Mouse (Mus musculus) embryonic facial prominence, embryonic 15.5 days (tissue): ENCODE measurements around the gene Gpr84. TPM values are rescaled to one million over a fixed set of nuclear protein-coding genes. Genes with fewer than 3 reads are reported as not detected.
A peak's percentile ranks its signal among the peaks of the same experiment; 100 is the strongest.

Experiments used
- ATAC-seq: fragments of 200-750 bp; cut with Nextera tagmentation; 2 replicates; pipeline ENCODE4 v1.8.0; 2017; ENCODE audit warnings: low read depth, moderate TSS enrichment; ENCODE audit not compliant: insufficient number of reproducible peaks, low FRiP score, low TSS enrichment
- H3K27ac ChIP-seq: fragments of 300-500 bp; sonication (generic); replicated peaks from 2 replicates; pipeline ENCODE4 v1.5.1; 2015; ENCODE audit warnings: mild to moderate bottlenecking, inconsistent platforms
- H3K27me3 ChIP-seq: fragments of 300-500 bp; sonication (generic); 2 replicates; pipeline ENCODE4 v1.6.1; 2015; ENCODE audit warnings: inconsistent platforms
- H3K36me3 ChIP-seq: fragments of 300-500 bp; sonication (generic); 2 replicates; pipeline ENCODE4 v1.6.1; 2015; ENCODE audit warnings: mild to moderate bottlenecking, inconsistent platforms
- H3K4me1 ChIP-seq: fragments of 300-500 bp; sonication (generic); 2 replicates; pipeline ENCODE4 v1.6.1; 2015; ENCODE audit warnings: inconsistent platforms
- H3K4me2 ChIP-seq: fragments of 300-500 bp; sonication (generic); replicated peaks from 2 replicates; pipeline ENCODE4 v1.6.1; 2015; ENCODE audit warnings: mild to moderate bottlenecking, inconsistent platforms
- H3K4me3 ChIP-seq: fragments of 300-500 bp; sonication (generic); replicated peaks from 2 replicates; pipeline ENCODE4 v1.5.1; 2015; ENCODE audit warnings: mild to moderate bottlenecking, inconsistent platforms
- H3K9ac ChIP-seq: fragments of 300-500 bp; sonication (generic); 2 replicates; pipeline ENCODE4 v1.6.1; 2015; ENCODE audit warnings: inconsistent platforms
- H3K9me3 ChIP-seq: fragments of 300-500 bp; sonication (generic); replicated peaks from 2 replicates; pipeline ENCODE4 v1.6.1; 2016; ENCODE audit warnings: inconsistent platforms
- WGBS: fragments of 180-500 bp; shearing (Covaris S2); methylation state at CpG from one replicate; pipeline ENCODE4 v1.1.7; 2015; 5-methylcytosine and 5-hydroxymethylcytosine counted together
- polyA plus RNA-seq: library from polyadenylated mRNA; unstranded; fragments of >200 nt; fragmentation: Nextera tagmentation; extraction: Ambion mirVana; gene quantifications from 2 replicates; pipeline ENCODE4 v1.2.1, GENCODE M21; 2015

Gene Gpr84
- polyA plus RNA-seq, 1 experiment from 2014 or later, result 0.73 TPM

DNA sequence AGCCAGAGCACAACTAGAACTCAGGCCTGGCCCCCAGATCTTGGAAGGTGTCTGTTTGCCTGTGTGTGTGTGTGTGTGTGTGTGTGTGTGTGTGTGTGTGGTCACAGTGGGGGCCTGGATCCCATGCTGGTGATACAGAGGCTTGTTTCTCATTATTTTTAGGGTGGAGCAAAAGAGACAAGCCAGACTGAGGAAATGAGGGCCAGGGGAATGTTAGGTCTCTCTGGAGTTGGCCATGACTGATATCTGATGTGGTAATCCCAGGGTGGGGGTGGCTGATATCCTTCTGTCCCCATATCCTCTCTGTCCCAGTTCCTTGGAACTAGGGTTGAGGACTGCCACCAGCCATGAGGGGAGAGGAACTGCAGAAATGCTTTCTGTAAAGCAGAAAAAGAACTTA, 6.7 kb upstream of the Gpr84 start:
- Histone ChIP-seq H3K4me2 (no peak overlapping the region), H3K4me1 (peaks cover 58% of the 10 kb centered on the region), H3K9ac (no peak overlapping the region), H3K27ac (no peak overlapping the region), H3K36me3 (peaks cover 16% of the 10 kb centered on the region), H3K27me3 (no peaks in the 10 kb centered on the region), H3K4me3 (no peak overlapping the region), H3K9me3 (no peaks in the 10 kb centered on the region)
- no peak for ATAC-seq

DNA sequence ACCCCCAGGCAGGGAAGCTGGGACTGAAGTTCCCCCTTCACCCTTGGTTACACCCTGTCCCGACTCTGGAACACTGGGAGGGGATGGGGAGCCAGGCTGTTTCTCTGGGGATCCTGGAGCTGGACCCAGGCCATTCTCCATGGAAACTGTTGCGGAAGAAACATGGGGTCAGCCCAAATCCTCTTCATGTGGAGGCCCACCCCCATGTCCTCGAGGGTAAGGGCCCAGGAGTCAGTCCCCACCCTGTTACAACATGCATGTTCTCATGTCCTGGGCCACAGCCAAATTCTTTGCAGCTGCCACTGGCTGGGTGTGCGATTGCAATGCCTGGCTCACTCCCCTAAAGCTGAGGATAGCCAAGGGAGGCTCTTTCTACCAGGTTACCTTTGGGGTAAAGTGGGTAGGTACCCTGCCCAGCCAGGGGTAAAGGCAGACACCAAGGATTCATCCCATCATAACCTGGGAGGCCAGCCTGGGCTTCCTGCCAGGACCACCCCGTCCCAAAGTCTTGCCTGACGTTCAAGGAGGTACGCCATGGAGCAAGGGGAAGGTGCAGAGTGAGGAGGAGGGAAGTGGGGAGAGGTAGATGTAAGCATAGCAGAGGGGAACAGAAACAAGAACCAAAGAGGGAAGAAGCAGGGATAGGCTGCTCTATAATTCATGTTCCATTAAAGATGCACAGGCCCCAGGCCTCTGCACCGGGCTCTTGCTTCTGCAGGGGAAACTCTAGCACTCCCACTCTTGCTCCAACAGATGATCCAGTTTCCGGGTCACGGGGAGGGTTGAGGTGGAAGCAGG, 5.8 kb upstream of the Gpr84 start:
- WGBS, result 51% methylated on average over 10 of the region's 10 CpGs
- ATAC-seq, result no peak; the same call in 1 of the 2 replicates
- H3K9ac ChIP-seq, result no peak overlapping the region

DNA sequence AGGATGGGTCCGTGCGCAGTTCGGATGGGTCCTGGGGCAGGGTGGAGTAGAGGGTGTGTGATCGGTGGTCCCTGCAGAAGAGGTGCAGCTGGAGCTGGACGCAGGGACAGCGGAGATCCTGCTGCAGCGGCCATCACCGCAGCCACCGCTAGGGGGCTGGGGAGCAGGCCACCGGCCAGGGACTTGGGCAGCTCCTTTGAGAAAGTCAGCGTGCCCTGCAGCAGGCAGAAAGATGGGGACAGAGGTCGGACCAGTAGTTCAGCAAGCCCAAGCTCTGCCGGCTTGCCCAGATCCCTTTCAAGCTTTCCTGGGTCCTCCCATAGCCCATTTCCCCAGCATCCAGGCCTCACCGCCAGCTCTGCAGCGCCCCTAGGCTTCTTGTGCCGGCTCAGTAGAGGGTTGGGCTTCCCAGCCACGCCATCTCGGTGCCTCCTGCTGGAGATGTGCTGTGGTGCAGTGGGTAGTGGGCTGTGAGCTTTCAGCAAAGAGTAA, 4.6 kb upstream of the Gpr84 start:
- Histone ChIP-seq H3K36me3 (peaks cover 16% of the 10 kb centered on the region), H3K9me3 (no peaks in the 10 kb centered on the region), H3K27me3 (no peaks in the 10 kb centered on the region), H3K27ac (no peak overlapping the region), H3K4me1 (peaks cover 44% of the 10 kb centered on the region), H3K4me3 (peak overlapping the region; percentile 28), H3K4me2 (peak overlapping the region; percentile 51), H3K9ac (peak overlapping the region; percentile 12; the same call in 1 of the 2 replicates)
- 7% methylated on average over 18 of the region's 18 CpGs for WGBS
- ATAC-seq, result peak; percentile 58; the same call in 1 of the 2 replicates

More for the DNA sequence above, 5.8 kb upstream of the Gpr84 start:
- Histone ChIP-seq H3K4me2 (no peak overlapping the region), H3K4me3 (no peak overlapping the region), H3K27ac (peak overlapping the region; percentile 55; the same call in 1 of the 2 replicates), H3K27me3 (no peaks in the 10 kb centered on the region), H3K4me1 (peaks cover 50% of the 10 kb centered on the region), H3K9me3 (no peaks in the 10 kb centered on the region), H3K36me3 (peaks cover 16% of the 10 kb centered on the region)

- Histone ChIP-seq H3K27me3 (0 out of 2 replicates have a peak, but pooled peaks cover under 1% of the 10 kb centered on the region), H3K9me3 (no peaks in the 10 kb centered on the region), H3K9ac (no peak overlapping the region), H3K36me3 (peaks cover 14% of the 10 kb centered on the region), H3K4me1 (peaks cover 44% of the 10 kb centered on the region), H3K4me3 (peak overlapping the region; percentile 28), H3K4me2 (peak overlapping the region; percentile 51), H3K27ac (no peak overlapping the region)
- no peak for ATAC-seq
- WGBS, result 50% methylated on average over 22 of the region's 22 CpGs
Measured at GRCm38 (mm10) chr15:103314181-103314580, 3.8 kb upstream of the Gpr84 start.

- H3K9ac ChIP-seq, result no peak overlapping the region
- no peak overlapping the region for H3K27ac ChIP-seq
- 0 out of 2 replicates have a peak, but pooled peaks cover 6% of the 10 kb centered on the region for H3K27me3 ChIP-seq
- H3K9me3 ChIP-seq, result no peaks in the 10 kb centered on the region
- ATAC-seq, result no peak
- peaks cover 40% of the 10 kb centered on the region for H3K4me1 ChIP-seq
- peak overlapping the region; percentile 28; the same call in 1 of the 2 replicates for H3K4me3 ChIP-seq
- H3K4me2 ChIP-seq, result peak overlapping the region; percentile 51
- H3K36me3 ChIP-seq, result peaks cover 8% of the 10 kb centered on the region; the same call in 1 of the 2 replicates
- WGBS, result 19% methylated on average over 18 of the region's 18 CpGs
Measured at GRCm38 (mm10) chr15:103313495-103314095, 3.2 kb upstream of the Gpr84 start.

DNA sequence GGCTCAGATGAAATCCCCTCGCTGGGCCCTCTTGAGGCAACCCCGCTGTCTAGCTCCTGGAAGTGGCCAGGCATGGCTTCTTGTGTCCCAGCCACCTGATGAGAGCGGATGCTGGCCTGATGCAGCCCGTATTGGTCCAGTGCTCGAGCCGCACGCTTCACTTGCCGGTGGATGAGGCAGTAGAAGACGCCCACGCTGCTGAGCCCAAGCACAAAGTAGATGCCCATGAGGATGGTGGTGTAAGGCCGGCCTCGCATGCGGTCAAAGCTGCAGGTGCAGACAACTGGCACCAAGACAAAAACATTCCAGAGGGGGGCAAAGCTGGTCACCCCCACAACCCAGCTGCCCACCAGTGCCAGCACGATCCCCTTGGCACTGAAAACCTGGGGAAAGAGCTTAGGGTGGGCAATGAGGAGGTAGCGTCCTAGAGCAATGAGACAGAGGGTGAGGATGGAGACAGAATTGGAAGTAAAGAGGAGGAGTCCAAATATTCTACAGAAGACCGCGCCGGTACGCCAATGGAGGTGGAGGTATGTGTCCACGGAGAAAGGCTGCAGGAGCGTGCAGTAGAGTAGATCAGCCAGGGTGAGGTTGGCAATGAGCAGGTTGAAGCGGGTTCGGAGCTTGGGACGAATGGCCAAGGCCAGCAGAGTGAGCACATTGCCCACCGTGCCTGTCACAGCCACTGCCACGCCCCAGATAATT, 1.4 kb downstream of the Gpr84 start:
- no peaks in the 10 kb centered on the region for H3K9me3 ChIP-seq
- no peak overlapping the region for H3K4me3 ChIP-seq
- 0 out of 2 replicates have a peak, but pooled peaks cover 6% of the 10 kb centered on the region for H3K27me3 ChIP-seq
- H3K27ac ChIP-seq, result no peak overlapping the region
- peak overlapping the region; percentile 4; the same call in 1 of the 2 replicates for H3K4me2 ChIP-seq
- ATAC-seq, result no peak
- peaks cover 35% of the 10 kb centered on the region for H3K4me1 ChIP-seq
- H3K36me3 ChIP-seq, result no peaks in the 10 kb centered on the region
- WGBS, result 60% methylated on average over 26 of the region's 26 CpGs
- no peak overlapping the region; the same call in 1 of the 2 replicates for H3K9ac ChIP-seq

GRCm38 (mm10) chr15:103308056-103308875, 2.1 kb downstream of the Gpr84 start:
- Histone ChIP-seq H3K9ac (no peak overlapping the region; the same call in 1 of the 2 replicates), H3K4me2 (peak overlapping the region; percentile 4; the same call in 1 of the 2 replicates), H3K4me1 (peaks cover 35% of the 10 kb centered on the region), H3K4me3 (no peak overlapping the region), H3K27me3 (0 out of 2 replicates have a peak, but pooled peaks cover 6% of the 10 kb centered on the region), H3K27ac (no peak overlapping the region), H3K9me3 (no peaks in the 10 kb centered on the region), H3K36me3 (no peaks in the 10 kb centered on the region)
- 44% methylated on average over 28 of the region's 28 CpGs for WGBS
- ATAC-seq, result no peak

GRCm38 (mm10) chr15:103307125-103307524, 3.3 kb downstream of the Gpr84 start:
- Histone ChIP-seq H3K4me2 (peak overlapping the region; percentile 29), H3K4me3 (no peak overlapping the region), H3K9ac (no peak overlapping the region), H3K4me1 (peaks cover 47% of the 10 kb centered on the region), H3K36me3 (no peaks in the 10 kb centered on the region), H3K9me3 (no peaks in the 10 kb centered on the region), H3K27ac (0 out of 2 replicates have a peak overlapping the region, but pooled peaks have one; percentile 4), H3K27me3 (0 out of 2 replicates have a peak, but pooled peaks cover 6% of the 10 kb centered on the region)
- WGBS, result under 1% methylated on average over 7 of the region's 7 CpGs
- ATAC-seq, result no peak

GRCm38 (mm10) chr15:103305792-103306645, 4.4 kb downstream of the Gpr84 start:
- H3K36me3 ChIP-seq, result no peaks in the 10 kb centered on the region
- ATAC-seq, result no peak
- peaks cover 57% of the 10 kb centered on the region for H3K4me1 ChIP-seq
- no peaks in the 10 kb centered on the region for H3K9me3 ChIP-seq
- peak overlapping the region; percentile 96 for H3K27ac ChIP-seq
- H3K4me2 ChIP-seq, result peak overlapping the region; percentile 73
- WGBS, result 30% methylated on average over 8 of the region's 8 CpGs
- peak overlapping the region; percentile 52 for H3K4me3 ChIP-seq
- H3K27me3 ChIP-seq, result 0 out of 2 replicates have a peak, but pooled peaks cover 6% of the 10 kb centered on the region
- H3K9ac ChIP-seq, result peak overlapping the region; percentile 50
